Comparison of ENCODE assay signal across 8 mouse cellular contexts in the genomic region with DNA sequence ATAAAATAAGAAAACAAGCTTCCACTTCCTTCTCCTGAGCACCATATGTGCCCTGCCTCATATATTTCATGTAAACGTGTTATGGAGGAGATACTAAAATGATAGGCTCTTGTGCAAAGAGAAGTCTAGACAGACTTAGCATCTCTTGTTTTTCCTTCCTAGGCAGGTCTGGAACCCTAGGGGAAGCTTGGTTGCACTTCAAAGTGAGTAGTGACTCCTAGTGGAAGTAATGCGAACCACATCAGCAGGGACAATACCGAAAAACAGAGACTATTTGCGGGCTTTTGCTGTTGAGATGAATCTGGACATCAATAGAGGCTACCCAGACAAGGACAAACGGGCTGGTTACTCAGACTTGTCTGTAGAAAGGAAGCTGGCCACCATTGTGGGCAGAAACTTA. TPM values are rescaled to one million over a fixed set of nuclear protein-coding genes. Genes with fewer than 3 reads are reported as not detected.
A peak's percentile ranks its signal among the peaks of the same experiment; 100 is the strongest.
DNase-seq lines count a peak whose midpoint lies in the region; TF ChIP-seq lines count a peak whose summit lies in the region.

No protein-coding gene starts in this region.

- H3K4me1 ChIP-seq in bone marrow, adult 2 months (ENCODE audit: control insufficient read depth, insufficient read depth, low read length) = no peaks in the 10 kb centered on the region; the same call in 1 of the 2 replicates
- H3K4me1 ChIP-seq in limb, embryonic 10.5 days = no peaks in the 10 kb centered on the region

- no peaks in the 10 kb centered on the region for H3K9me3 ChIP-seq in limb, embryonic 10.5 days (replicated peaks)

- no peaks in the 10 kb centered on the region for H3K36me3 ChIP-seq in limb, embryonic 10.5 days

- peak; percentile 38 for DNase-seq in adrenal gland, postnatal 10 days
- DNase-seq in adrenal gland, postnatal 4 days (ENCODE audit: low spot score in 2 of 2) = no peak
- peak; percentile 35 to 48 for DNase-seq in layer of hippocampus, adult 2 months (ENCODE audit: low spot score in 2 of 2)
- DNase-seq in layer of hippocampus, adult 9-10 months (ENCODE audit: low spot score) = no peak
- peak; percentile 42 for DNase-seq in limb, embryonic 10.5 days (ENCODE audit: low spot score)
- no peak for DNase-seq in urinary bladder, postnatal 10 days (ENCODE audit: low spot score)
- DNase-seq in gastrocnemius, postnatal 4 days (ENCODE audit: low spot score in 2 of 2) = no peak

- TF ChIP-seq POLR2A in bone marrow, adult 2 months (IDR thresholded peaks at IDR 0.05; ENCODE audit: borderline replicate concordance, control insufficient read depth, low read depth, low read length) = no peak

- no peak overlapping the region for H3K27ac ChIP-seq in layer of hippocampus, adult 2 months
- no peak overlapping the region for H3K27ac ChIP-seq in bone marrow, adult 2 months (ENCODE audit: control insufficient read depth, insufficient read depth, low read depth, low read length, poor library complexity)
- H3K27ac ChIP-seq in limb, embryonic 10.5 days = no peak overlapping the region

- H3K4me3 ChIP-seq in layer of hippocampus, adult 2 months = no peak overlapping the region
- no peak overlapping the region for H3K4me3 ChIP-seq in bone marrow, adult 2 months (replicated peaks; ENCODE audit: control insufficient read depth, low read depth, low read length)
- no peak overlapping the region for H3K4me3 ChIP-seq in limb, embryonic 10.5 days

- 12% methylated on average over 5 of the region's 5 CpGs for WGBS in bone marrow, adult 2 months
- WGBS in limb, embryonic 10.5 days = 26% methylated on average over 5 of the region's 5 CpGs

- peak; percentile 92 for TF ChIP-seq CTCF in layer of hippocampus, adult 2 months (conservative IDR thresholded peaks at IDR 0.05)
- 0 out of 2 replicates have a peak, but pooled peaks have one; percentile 17 for TF ChIP-seq CTCF in bone marrow, adult 2 months (IDR thresholded peaks at IDR 0.05; ENCODE audit: control insufficient read depth, insufficient read depth, low read length)

- no peaks in the 10 kb centered on the region for H3K27me3 ChIP-seq in limb, embryonic 10.5 days (ENCODE audit: low read depth, poor library complexity, severe bottlenecking)

RNA-seq across cellular contexts. Expression of a gene that starts 6.1 kb away (rescaled TPM):
- 10 to 100 TPM; 22.2 to 35.0 TPM for total RNA-seq in adrenal gland, postnatal 10 days (2021)
- 10 to 100 TPM; 31.4 to 32.8 TPM for total RNA-seq in adrenal gland, postnatal 4 days (2021)
- 10 to 100 TPM; 27.5 to 32.0 TPM for total RNA-seq in layer of hippocampus, adult 2 months (2021)
- 8.9 and 15.2 TPM in 2 replicates for polyA plus RNA-seq in bone marrow, adult 2 months (2011; ENCODE audit: insufficient read depth, insufficient read length, low replicate concordance, missing spikeins)
- polyA plus RNA-seq in limb, embryonic 10.5 days (2016; fragmentation: Nextera tagmentation; extraction: Ambion mirVana) = 17.3 and 25.6 TPM in 2 replicates
- total RNA-seq in gastrocnemius, postnatal 4 days (2021) = 10 to 100 TPM; 15.9 to 18.3 TPM

RNA-seq across cellular contexts. Expression of a gene that starts 9.9 kb away (rescaled TPM):
- total RNA-seq in adrenal gland, postnatal 10 days (2021) = 10 to 100 TPM; 14.3 to 16.0 TPM
- 10 to 100 TPM; 33.5 TPM for total RNA-seq in adrenal gland, postnatal 4 days (2021)
- total RNA-seq in layer of hippocampus, adult 2 months (2021) = 10 to 100 TPM; 37.0 to 38.2 TPM
- polyA plus RNA-seq in bone marrow, adult 2 months (2011; ENCODE audit: insufficient read depth, insufficient read length, low replicate concordance, missing spikeins) = 1.3 and 1.9 TPM in 2 replicates
- polyA plus RNA-seq in limb, embryonic 10.5 days (2016; fragmentation: Nextera tagmentation; extraction: Ambion mirVana) = 33.9 and 40.7 TPM in 2 replicates
- 10 to 100 TPM; 32.5 to 34.9 TPM for total RNA-seq in gastrocnemius, postnatal 4 days (2021)

RNA-seq across cellular contexts. Expression of a gene that starts 18.0 kb away (rescaled TPM):
- 1 to 10 TPM; 1.0 to 1.3 TPM for total RNA-seq in adrenal gland, postnatal 10 days (2021)
- 1 to 10 TPM in 1 of 2 experiments, not detected in 1; 2.4 TPM for total RNA-seq in adrenal gland, postnatal 4 days (2021)
- total RNA-seq in layer of hippocampus, adult 2 months (2021) = not detected
- polyA plus RNA-seq in bone marrow, adult 2 months (2011; ENCODE audit: insufficient read depth, insufficient read length, low replicate concordance, missing spikeins) = not detected in 2 replicates
- 0.79 and 1.7 TPM in 2 replicates for polyA plus RNA-seq in limb, embryonic 10.5 days (2016; fragmentation: Nextera tagmentation; extraction: Ambion mirVana)
- total RNA-seq in gastrocnemius, postnatal 4 days (2021) = not detected

RNA-seq across cellular contexts. Expression of a gene that starts 24.8 kb away (rescaled TPM):
- total RNA-seq in adrenal gland, postnatal 10 days (2021) = 100 to 1,000 TPM; 335 to 373 TPM
- 100 to 1,000 TPM; 140 to 145 TPM for total RNA-seq in adrenal gland, postnatal 4 days (2021)
- total RNA-seq in layer of hippocampus, adult 2 months (2021) = 100 to 1,000 TPM; 167 to 192 TPM
- polyA plus RNA-seq in bone marrow, adult 2 months (2011; ENCODE audit: insufficient read depth, insufficient read length, low replicate concordance, missing spikeins) = 34.0 and 66.7 TPM in 2 replicates
- polyA plus RNA-seq in limb, embryonic 10.5 days (2016; fragmentation: Nextera tagmentation; extraction: Ambion mirVana) = 290 and 296 TPM in 2 replicates
- 100 to 1,000 TPM; 194 to 203 TPM for total RNA-seq in gastrocnemius, postnatal 4 days (2021)

Comparison
In these comparisons a context has a peak if more than half of its experiments do, and no peak if none do; other contexts are left out.
1. DNase-seq: peak in adrenal gland, postnatal 10 days (single experiment), layer of hippocampus, adult 2 months (2 of 2) and limb, embryonic 10.5 days (single experiment); none in adrenal gland, postnatal 4 days (0 of 2), layer of hippocampus, adult 9-10 months (single experiment), urinary bladder, postnatal 10 days (single experiment) and gastrocnemius, postnatal 4 days (0 of 2).